Mouse (Mus musculus): ENCODE measurements around the gene Smg6.

Smg6 gene

GRCm38 (mm10) chr11:75190905-75191441 is 265.4 kb downstream of the Smg6 start, which contains the start of gene Dph1:
Dph1 (minus strand) TSS chr11:75191241.
- DNase-seq (ENCODE audit: low spot score), result no peak

GRCm38 (mm10) chr11:75191841-75192240 is 266.2 kb downstream of the Smg6 start:
- no peak for DNase-seq (ENCODE audit: low spot score)

GRCm38 (mm10) chr11:75192336-75193214 is 267.0 kb downstream of the Smg6 start:
- DNase-seq (ENCODE audit: low spot score), result peak; percentile 76

- peak; percentile 61 for DNase-seq (ENCODE audit: low spot score)
These were observed 267.8 kb downstream of the Smg6 start, which contains the start of gene Rtn4rl1 for GRCm38 (mm10) chr11:75193256-75194071. Rtn4rl1 (plus strand) TSS chr11:75193783.

- DNase-seq (ENCODE audit: low spot score), result no peak
These were observed 268.7 kb downstream of the Smg6 start for GRCm38 (mm10) chr11:75194121-75194849.

- peak; percentile 61 for DNase-seq (ENCODE audit: low spot score)
These were observed 269.3 kb downstream of the Smg6 start for GRCm38 (mm10) chr11:75194850-75195461.

- no peak for DNase-seq (ENCODE audit: low spot score)
These were observed 270.5 kb downstream of the Smg6 start for GRCm38 (mm10) chr11:75196131-75196530.

- no peak for DNase-seq (ENCODE audit: low spot score)
These were observed 272.3 kb downstream of the Smg6 start for GRCm38 (mm10) chr11:75197956-75198355.

- DNase-seq (ENCODE audit: low spot score), result no peak
These were observed 273.2 kb downstream of the Smg6 start for GRCm38 (mm10) chr11:75198792-75199191.

GRCm38 (mm10) chr11:75199951-75200350 is 274.3 kb downstream of the Smg6 start:
- no peak for DNase-seq (ENCODE audit: low spot score)

GRCm38 (mm10) chr11:75200935-75201334 is 275.3 kb downstream of the Smg6 start:
- DNase-seq (ENCODE audit: low spot score), result no peak

- DNase-seq (ENCODE audit: low spot score), result no peak
These were observed 276.1 kb downstream of the Smg6 start for GRCm38 (mm10) chr11:75201721-75202120.

GRCm38 (mm10) chr11:75203926-75204325 is 278.3 kb downstream of the Smg6 start:
- DNase-seq (ENCODE audit: low spot score), result no peak

GRCm38 (mm10) chr11:75204472-75204871 is 278.8 kb downstream of the Smg6 start:
- DNase-seq (ENCODE audit: low spot score), result no peak

- DNase-seq (ENCODE audit: low spot score), result no peak
These were observed 280.7 kb downstream of the Smg6 start for GRCm38 (mm10) chr11:75206347-75206746.

- no peak for DNase-seq (ENCODE audit: low spot score)
These were observed 283.7 kb downstream of the Smg6 start for GRCm38 (mm10) chr11:75209363-75209762.

- no peak for DNase-seq (ENCODE audit: low spot score)
These were observed 284.5 kb downstream of the Smg6 start for GRCm38 (mm10) chr11:75210093-75210492.

GRCm38 (mm10) chr11:75210755-75211154 is 285.1 kb downstream of the Smg6 start:
- no peak for DNase-seq (ENCODE audit: low spot score)

- DNase-seq (ENCODE audit: low spot score), result no peak
These were observed 286.5 kb downstream of the Smg6 start for GRCm38 (mm10) chr11:75212031-75212667.

GRCm38 (mm10) chr11:75212876-75213275 is 287.3 kb downstream of the Smg6 start:
- DNase-seq (ENCODE audit: low spot score), result no peak

Measured in testis, postnatal 14 days (tissue).